Mouse (Mus musculus) adrenal gland, adult (tissue): ENCODE measurements around the gene Ccl2.
A peak's percentile ranks its signal among the peaks of the same experiment; 100 is the strongest.

Experiments used
- DNase-seq, 2 experiments: peaks; one replicate each; pipeline ENCODE4 v3.0.0; 2022 to 2023; ENCODE audit warnings: low spot score in 1 of 2; ENCODE audit not compliant: inconsistent age in 2 of 2

Ccl2 gene

GRCm38 (mm10) chr11:82034446-82034845 is 925 bp upstream of the Ccl2 start:
- DNase-seq = no peak

DNA sequence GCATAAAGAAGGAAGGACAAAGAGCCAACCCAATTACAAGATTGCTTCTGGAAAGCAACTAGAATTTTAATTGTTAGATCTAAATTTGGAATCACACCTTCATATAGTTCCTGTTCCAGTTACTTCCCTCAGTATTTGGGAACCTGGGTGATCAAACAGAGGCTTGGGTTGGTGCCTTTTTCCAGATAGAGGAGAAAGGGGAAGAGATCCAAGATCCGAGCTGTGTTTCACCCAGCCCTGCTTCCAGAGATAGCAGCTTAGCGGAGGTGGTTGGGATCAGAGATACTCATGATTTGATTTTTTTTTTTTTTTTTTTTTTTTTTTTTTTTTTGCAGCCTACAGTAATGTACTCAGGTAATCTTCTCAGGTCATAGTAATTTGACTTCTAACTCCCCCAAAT is 486 bp downstream of the Ccl2 start:
- DNase-seq = no peak

GRCm38 (mm10) chr11:82038535-82038934 is 3.2 kb downstream of the Ccl2 start, which contains the start of gene Gm17268:
Gene Gm17268 (minus strand): TSS chr11:82038562.
- no peak for DNase-seq

- no peak for DNase-seq
Measured at GRCm38 (mm10) chr11:82039132-82039660, 3.8 kb downstream of the Ccl2 start.

- DNase-seq = no peak
Measured at GRCm38 (mm10) chr11:82041671-82042080, 6.3 kb downstream of the Ccl2 start.

DNA sequence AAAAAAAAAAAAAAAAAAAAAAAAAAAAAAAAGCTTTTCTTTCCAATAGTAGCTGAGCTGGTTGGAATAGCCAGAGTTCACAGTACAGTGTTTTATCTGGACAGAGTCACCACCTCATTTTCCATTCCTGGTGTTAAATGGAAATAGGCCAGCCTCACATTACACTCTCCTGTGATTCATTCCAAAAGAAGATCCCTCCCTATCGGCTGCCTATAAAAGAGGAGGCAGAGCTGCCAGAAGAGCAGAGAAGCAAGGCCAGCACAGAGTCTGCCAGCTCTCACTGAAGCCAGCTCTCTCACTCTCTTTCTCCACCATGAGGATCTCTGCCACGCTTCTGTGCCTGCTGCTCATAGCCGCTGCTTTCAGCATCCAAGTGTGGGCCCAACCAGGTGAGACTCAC is 10.1 kb downstream of the Ccl2 start, which contains the start of gene Ccl7:
Gene Ccl7 (plus strand): TSS at position 242 of the 400 bp plus-strand sequence.
- DNase-seq = peak; percentile 62 to 86

DNA sequence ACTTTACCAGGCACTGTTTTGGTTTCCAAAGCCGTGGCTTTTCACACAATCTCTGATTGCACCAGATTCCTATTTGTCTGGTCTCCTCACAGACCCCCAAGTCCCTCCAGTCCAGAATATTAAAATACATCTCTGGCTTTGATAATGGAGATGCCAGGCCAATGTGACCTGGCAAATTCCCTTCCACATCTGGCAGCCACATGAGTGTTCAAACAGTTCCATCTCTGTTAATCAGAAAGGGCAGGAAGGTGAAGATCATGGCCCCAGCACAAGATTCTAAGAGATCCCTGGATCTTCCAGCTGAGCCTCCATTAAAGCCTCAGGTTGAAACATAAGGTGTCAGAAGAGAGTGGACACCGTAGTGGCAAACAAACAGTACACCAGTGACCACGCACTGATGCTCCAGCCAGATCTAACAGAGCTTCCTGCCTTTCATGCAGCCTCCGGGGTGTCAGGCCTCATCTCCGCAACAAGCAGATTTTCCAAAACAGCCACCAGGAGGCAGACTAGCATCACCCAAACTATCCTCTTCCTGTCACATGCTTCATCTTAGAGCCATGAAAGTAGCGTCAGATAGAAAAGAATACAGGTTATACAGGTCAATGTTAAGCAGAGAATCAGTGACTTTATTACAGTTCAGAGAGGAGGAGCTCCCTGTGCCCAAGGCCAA is 12.5 kb downstream of the Ccl2 start:
- DNase-seq = peak; percentile 47 to 83

DNA sequence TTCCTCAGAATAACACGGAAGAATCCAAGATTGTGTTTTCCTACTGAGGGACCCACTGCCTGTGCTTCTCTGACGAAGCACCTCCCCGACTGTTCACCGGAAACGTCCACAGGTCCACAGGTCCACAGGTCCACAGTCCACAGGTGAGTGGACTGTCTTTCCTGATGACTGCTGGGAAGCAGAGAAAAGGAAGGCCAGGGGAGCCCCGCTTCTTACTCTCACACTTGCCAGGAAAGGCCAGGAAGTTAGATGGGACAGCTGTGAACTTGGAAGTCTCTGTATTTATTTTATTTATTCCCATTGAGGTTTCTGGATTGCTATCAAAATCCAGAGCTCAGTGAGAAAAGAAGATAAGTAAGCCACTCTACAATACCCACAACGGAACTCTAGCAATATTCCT is 18.5 kb downstream of the Ccl2 start:
- DNase-seq = no peak

- no peak for DNase-seq
Measured at GRCm38 (mm10) chr11:82057646-82058045, 22.3 kb downstream of the Ccl2 start, which contains the start of gene Ccl11. Gene Ccl11 (plus strand): TSS chr11:82057823.

- no peak for DNase-seq
Measured at GRCm38 (mm10) chr11:82062226-82062625, 26.9 kb downstream of the Ccl2 start.

DNA sequence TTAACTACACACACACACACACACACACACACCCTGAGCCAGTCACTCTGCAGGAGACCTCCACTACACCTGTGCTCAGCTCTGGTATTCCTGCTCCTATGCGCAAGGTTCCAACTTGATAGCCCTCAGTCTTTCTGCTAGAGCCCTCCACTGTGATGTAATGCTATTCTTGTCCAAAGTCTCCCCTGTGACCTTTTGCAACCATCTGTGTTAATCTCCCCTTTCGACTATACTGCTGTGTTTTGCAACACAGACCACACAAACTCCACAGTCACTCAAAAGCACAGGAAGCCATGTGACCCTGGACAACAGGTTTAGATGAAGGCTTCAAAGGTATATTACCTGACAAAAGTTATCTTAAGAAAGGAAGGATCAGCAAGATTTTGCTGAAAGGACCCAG is 28.1 kb downstream of the Ccl2 start:
- DNase-seq = peak in 1 of 2 experiments; percentile 45

DNA sequence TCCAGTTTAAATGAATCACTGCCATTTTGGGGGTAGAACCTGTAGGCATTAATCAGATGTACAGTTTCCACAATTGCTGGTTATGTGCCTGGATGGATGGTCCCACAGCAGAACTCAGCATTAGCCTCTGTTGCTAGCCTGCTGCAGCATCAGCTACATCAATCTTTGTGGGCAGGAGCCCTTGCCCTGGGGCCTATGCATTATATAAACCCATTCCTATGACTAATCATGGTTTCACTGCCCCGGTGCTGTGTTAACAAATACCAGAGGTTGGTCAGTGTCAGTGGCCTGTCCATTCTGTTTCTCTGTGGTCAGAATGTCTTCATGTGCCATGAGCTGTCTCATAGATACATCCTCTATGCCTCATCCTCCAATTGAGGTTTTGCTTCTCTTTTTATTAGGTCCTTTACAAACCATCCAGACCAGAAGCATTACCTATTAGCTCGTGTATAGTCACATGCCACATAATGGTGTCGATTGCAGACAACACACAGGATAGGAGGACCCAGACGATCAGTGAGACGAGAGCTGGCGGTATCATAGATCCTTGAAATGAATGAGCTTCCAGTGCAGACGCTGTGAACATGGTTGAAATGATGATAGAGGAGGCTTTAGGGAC is 31.7 kb downstream of the Ccl2 start:
- DNase-seq = no peak

- DNase-seq = no peak
Measured at GRCm38 (mm10) chr11:82071076-82071475, 35.7 kb downstream of the Ccl2 start.

- peak in 1 of 2 experiments; percentile 45 for DNase-seq
Measured at GRCm38 (mm10) chr11:82072374-82072773, 37.0 kb downstream of the Ccl2 start.

DNA sequence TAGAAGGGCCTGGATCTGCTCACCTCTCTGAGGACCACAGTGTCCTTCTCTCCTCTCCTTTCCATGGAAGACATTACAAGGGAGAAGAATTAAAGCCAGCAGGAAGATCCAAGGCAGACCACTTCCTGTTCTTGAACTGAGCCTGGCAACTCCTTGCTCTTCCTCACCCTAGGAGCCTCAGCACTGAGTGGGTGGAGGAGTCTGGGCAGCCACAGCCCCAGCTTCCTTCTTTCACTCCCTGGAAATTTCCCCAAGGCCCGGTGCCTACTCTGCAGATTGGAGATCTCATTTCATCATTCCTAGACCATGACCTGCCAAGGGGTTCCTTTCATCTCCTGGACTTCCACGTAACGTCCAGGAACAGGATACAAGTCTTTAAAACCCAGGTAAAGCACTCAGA is 37.6 kb downstream of the Ccl2 start:
- DNase-seq = no peak

- DNase-seq = no peak
Measured at GRCm38 (mm10) chr11:82073686-82074085, 38.3 kb downstream of the Ccl2 start.

GRCm38 (mm10) chr11:82077031-82077430 is 41.7 kb downstream of the Ccl2 start:
- no peak for DNase-seq

- no peak for DNase-seq
Measured at GRCm38 (mm10) chr11:82078136-82078730, 42.9 kb downstream of the Ccl2 start.

DNA sequence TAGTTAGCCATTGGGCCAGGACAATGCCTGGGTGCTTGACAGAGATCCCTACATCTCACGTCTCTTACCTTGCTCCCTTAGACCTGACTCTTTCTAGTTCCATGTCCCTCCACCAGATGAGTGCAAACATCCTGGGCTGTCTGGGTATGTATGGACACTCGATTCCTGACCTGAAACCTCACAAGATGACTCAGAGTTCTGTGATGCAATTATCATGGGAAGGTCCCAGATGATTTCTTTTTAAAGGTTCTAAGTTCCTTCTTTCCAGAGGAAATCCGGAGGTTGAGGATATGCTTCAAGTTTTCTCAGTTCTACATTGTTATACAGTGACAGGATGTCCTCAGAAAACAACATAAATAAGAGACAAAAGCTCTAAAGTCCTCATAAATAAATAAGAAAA is 45.5 kb downstream of the Ccl2 start:
- peak in 1 of 2 experiments; percentile 31 for DNase-seq

DNA sequence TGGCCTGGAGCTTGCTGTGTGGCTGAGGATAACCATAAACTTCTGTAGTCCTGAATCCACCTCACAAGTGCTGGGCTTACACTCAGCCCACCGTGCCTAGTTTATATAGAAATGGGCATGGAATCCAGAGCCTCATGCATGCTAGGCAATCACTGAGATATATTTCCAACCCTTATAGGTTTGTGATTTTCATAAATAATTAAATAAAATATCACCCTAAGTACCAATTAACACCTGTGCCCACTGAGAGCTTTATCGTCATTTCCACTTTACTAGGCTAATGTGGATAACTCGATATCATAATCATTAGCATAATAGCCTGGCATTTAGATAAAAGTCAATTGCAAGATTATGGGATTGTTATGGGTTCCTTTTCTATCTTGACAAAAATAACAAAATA is 49.0 kb downstream of the Ccl2 start:
- no peak for DNase-seq
